Mouse (Mus musculus) hindbrain, embryonic 11.5 days (tissue): ENCODE measurements at regions not wholly inside any gene's neighbourhood (a gene's known extent, or its start where the extent isn't known, plus 50 kb on each side); places are given as distances from the start of the nearest gene placed in this dataset.
"Not testable (repeated sequence)": the region's sequence is repeated elsewhere in the genome, so short reads cannot be mapped to it uniquely, and the experiment has no call there.

Experiments used
- ATAC-seq: fragments of 200-750 bp; cut with Nextera tagmentation; 2 replicates; pipeline ENCODE4 v1.8.0; 2017; ENCODE audit warnings: mild to moderate bottlenecking, moderate TSS enrichment, moderate library complexity; ENCODE audit not compliant: low FRiP score
- DNase-seq: peaks from one replicate; pipeline ENCODE4 v3.0.0-alpha.2; 2015; ENCODE audit warnings: low spot score
- H3K27ac ChIP-seq: fragments of 300-500 bp; sonication (generic); 2 replicates; pipeline ENCODE4 v1.5.1; 2014; ENCODE audit warnings: mild to moderate bottlenecking, low read depth, low read length
- H3K27me3 ChIP-seq: fragments of 300-500 bp; sonication (generic); 2 replicates; pipeline ENCODE4 v1.6.1; 2014; ENCODE audit warnings: mild to moderate bottlenecking, low read length, moderate library complexity, mixed read lengths; ENCODE audit not compliant: control insufficient read depth, insufficient read depth
- H3K36me3 ChIP-seq: fragments of 300-500 bp; sonication (generic); 2 replicates; pipeline ENCODE4 v1.6.1; 2014; ENCODE audit warnings: mild to moderate bottlenecking, low read length, moderate library complexity, mixed read lengths; ENCODE audit not compliant: control insufficient read depth, insufficient read depth
- H3K4me1 ChIP-seq: fragments of 300-500 bp; sonication (generic); replicated peaks from 2 replicates; pipeline ENCODE4 v1.6.1; 2014; ENCODE audit warnings: low read length, mixed read lengths; ENCODE audit not compliant: control insufficient read depth, insufficient read depth
- H3K4me2 ChIP-seq: fragments of 300-500 bp; sonication (generic); replicated peaks from 2 replicates; pipeline ENCODE4 v1.6.1; 2014; ENCODE audit warnings: mild to moderate bottlenecking, low read depth, low read length
- H3K4me3 ChIP-seq: fragments of 300-500 bp; sonication (generic); 2 replicates; pipeline ENCODE4 v1.5.1; 2014; ENCODE audit warnings: low read depth, low read length
- H3K9ac ChIP-seq: fragments of 300-500 bp; sonication (generic); 2 replicates; pipeline ENCODE4 v1.6.1; 2014; ENCODE audit warnings: low read depth, low read length
- H3K9me3 ChIP-seq: fragments of 300-500 bp; sonication (generic); 2 replicates; pipeline ENCODE4 v1.6.1; 2016; ENCODE audit warnings: low read length; ENCODE audit not compliant: control insufficient read depth
- WGBS: fragments of 180-500 bp; shearing (Covaris S2); extraction: QIAGEN DNeasy Blood & Tissue Kit; methylation state at CpG from one replicate; pipeline ENCODE4 v1.1.7; 2014; 5-methylcytosine and 5-hydroxymethylcytosine counted together

DNA sequence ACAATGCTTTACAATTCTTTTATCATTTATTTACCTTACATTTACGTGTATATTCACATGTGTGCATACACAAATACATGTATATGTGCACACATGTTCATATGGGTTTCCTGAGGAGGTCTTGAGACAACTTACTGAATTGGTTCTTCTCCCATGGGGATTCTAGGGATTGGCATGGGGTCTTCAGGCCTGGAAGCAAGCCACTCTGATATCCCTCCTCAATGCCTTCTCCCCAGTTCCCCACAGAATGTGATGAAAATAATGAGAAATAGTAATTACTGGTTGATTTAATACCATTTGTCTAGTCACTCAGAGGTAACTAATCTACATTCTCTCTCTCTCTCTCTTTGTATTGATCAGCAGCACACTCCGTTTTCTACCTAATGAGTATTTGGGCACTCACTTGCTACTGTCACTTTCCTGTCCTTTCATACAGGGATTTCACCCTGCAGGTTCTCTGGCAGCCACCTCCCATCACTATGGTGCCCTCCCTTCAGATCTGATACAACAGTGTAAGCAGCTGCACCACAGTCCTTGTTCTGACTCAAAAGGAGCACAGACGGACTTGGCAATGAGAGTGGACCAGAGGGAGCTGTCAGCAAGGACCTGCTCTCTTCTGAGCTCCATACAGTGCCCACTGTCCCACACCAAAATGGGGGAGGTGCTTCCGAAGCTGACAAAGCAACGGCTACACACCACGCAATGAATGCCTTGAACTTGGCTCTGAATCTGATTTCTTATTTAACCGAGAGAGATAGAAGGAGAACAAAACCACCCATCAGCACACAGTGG lies 119.2 kb upstream of the Sec61g start:
- Histone ChIP-seq H3K36me3 (no peaks in the 10 kb centered on the region), H3K4me2 (no peak overlapping the region), H3K9me3 (no peaks in the 10 kb centered on the region), H3K27me3 (no peaks in the 10 kb centered on the region), H3K27ac (no peak overlapping the region), H3K4me3 (no peak overlapping the region), H3K4me1 (no peaks in the 10 kb centered on the region), H3K9ac (no peak overlapping the region)
- DNase-seq (no peak), ATAC-seq (no peak)
- WGBS = 75% methylated on average over 7 of the region's 7 CpGs

DNA sequence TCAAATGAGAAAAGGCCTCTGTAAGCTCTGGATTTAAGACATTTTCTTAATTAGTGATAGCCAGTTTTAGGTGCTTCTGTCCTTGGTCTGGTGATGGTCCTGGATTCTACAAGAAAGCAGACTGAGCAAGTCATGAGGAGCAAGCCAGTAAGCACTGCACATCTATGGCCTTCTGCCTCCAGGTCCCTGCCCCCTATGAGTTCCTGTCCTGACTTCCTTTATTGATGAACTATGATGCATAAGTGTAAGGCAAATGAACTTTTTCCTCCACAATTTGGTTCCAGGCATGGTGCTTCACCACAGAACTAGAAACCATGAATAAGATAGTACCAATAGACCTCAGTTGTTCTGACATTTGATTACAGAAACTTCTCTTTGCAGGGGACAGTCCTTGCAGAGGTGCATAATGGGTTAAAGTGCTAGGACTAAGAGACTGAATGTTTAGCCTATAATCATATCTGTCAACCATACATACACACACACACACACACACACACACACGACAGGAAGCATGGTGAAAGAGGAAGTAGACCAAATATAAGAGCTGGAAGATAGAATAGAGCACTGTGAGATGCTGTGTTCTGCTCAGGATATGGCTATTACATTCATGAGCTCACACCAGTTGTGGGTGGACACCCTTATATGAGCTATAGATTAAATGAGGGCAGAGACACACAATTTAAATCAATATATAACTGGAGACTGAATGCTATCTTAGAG lies 121.3 kb upstream of the Sec61g start:
- Histone ChIP-seq H3K9me3 (no peaks in the 10 kb centered on the region), H3K27ac (no peak overlapping the region), H3K4me2 (no peak overlapping the region), H3K36me3 (no peaks in the 10 kb centered on the region), H3K9ac (no peak overlapping the region), H3K27me3 (no peaks in the 10 kb centered on the region), H3K4me3 (no peak overlapping the region), H3K4me1 (no peaks in the 10 kb centered on the region)
- DNase-seq (no peak), ATAC-seq (no peak)
- WGBS = 48% methylated on average over 1 of the region's 1 CpGs

DNA sequence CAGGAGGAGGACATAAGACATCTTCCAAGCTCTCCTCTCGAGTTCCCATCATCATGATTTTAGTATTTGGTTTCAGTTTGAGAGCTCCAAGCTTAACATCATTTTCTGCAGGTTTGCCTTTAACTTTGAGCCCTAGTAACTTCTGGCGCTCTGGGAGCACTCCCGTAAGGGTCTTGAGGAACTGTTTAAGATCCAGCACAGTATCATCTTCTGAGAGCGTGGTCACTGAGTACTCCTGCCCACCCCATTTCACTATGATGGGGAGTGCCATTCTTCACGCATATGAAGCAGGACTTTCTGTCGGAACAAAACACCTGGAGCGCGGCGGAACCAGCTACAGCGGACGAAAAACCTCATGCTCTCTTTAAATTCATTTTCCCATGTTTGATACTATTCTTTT lies 116.2 kb upstream of the Egfr start:
- H3K4me1 ChIP-seq, H3K27ac ChIP-seq, H3K9ac ChIP-seq, H3K4me2 ChIP-seq, H3K27me3 ChIP-seq, DNase-seq, H3K4me3 ChIP-seq, H3K9me3 ChIP-seq, H3K36me3 ChIP-seq, ATAC-seq: not testable (repeated sequence)
- 94% methylated on average over 10 of the region's 11 CpGs for WGBS

DNA sequence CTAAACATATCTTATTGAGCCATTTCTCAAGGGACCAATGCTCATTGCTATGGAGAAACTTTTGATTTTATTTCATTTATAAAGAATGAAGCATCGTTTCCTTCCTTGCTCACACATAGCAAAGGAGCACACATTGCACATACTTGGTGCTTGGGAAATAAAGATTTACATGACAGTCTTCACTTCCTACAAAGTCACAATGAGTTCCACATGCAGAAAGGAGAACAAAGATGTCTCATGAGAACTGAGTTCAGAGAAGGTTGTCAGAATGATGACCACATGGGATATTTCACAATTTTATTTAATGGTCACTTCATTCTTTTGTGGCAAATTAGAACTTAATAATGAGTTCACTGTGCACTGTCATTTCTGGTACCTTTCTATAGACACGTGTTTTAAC lies 114.3 kb upstream of the Egfr start:
- Histone ChIP-seq H3K27ac (no peak overlapping the region), H3K36me3 (no peaks in the 10 kb centered on the region), H3K4me3 (no peak overlapping the region), H3K9me3 (no peaks in the 10 kb centered on the region), H3K27me3 (no peaks in the 10 kb centered on the region), H3K9ac (no peak overlapping the region), H3K4me2 (no peak overlapping the region), H3K4me1 (no peaks in the 10 kb centered on the region)
- DNase-seq (no peak), ATAC-seq (no peak)
- WGBS = 91% methylated on average over 2 of the region's 2 CpGs

DNA sequence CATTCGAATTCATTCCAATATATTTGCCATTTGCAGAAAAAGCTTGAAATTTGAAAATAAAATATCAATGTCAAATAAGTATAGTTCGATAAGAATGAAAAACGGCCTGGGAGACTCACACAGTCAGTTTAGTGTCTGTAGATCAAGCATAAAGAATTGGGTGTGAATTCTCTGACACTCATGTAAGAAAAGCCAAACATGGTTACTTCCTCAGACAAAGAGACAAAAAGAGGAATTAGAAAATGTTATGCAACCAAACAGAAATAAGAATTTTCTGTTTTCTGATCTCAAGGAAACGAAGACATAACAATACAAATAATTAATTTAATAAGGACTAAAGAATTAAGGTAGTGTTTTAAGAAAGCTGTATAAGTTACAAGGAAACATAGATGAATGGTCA lies 113.7 kb upstream of the Egfr start:
- H3K4me2 ChIP-seq = no peak overlapping the region
- H3K9ac ChIP-seq = no peak overlapping the region
- no peaks in the 10 kb centered on the region for H3K4me1 ChIP-seq
- H3K9me3 ChIP-seq = no peaks in the 10 kb centered on the region
- H3K36me3 ChIP-seq = no peaks in the 10 kb centered on the region
- no peak for DNase-seq
- H3K4me3 ChIP-seq = no peak overlapping the region
- ATAC-seq = no peak
- WGBS = 81% methylated on average over 4 of the region's 4 CpGs
- H3K27me3 ChIP-seq = no peaks in the 10 kb centered on the region
- no peak overlapping the region for H3K27ac ChIP-seq

DNA sequence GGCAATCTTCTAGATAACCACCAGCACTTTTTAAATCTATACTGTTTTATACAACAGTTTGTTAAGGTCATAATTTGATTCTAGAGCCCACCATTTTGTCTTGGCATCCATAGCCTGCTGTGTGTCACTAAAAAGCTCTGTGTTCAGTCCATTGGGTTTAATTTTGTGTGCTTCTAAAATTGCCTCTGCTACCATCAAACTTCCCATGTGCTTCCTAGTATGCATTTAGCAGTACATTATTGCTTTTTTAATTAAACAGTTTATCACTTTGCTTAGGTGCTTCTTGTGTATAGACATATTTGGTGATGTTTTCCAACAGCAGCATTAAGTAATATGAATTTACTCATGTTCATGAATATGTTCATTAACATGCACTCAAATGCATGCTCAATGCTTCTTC lies 102.4 kb upstream of the Egfr start:
- no peak for DNase-seq
- no peak overlapping the region for H3K9ac ChIP-seq
- H3K27ac ChIP-seq = no peak overlapping the region
- H3K4me1 ChIP-seq = no peaks in the 10 kb centered on the region
- H3K27me3 ChIP-seq = no peaks in the 10 kb centered on the region
- H3K4me3 ChIP-seq = no peak overlapping the region
- H3K36me3 ChIP-seq = no peaks in the 10 kb centered on the region
- no peaks in the 10 kb centered on the region for H3K9me3 ChIP-seq
- no peak for ATAC-seq
- H3K4me2 ChIP-seq = no peak overlapping the region

DNA sequence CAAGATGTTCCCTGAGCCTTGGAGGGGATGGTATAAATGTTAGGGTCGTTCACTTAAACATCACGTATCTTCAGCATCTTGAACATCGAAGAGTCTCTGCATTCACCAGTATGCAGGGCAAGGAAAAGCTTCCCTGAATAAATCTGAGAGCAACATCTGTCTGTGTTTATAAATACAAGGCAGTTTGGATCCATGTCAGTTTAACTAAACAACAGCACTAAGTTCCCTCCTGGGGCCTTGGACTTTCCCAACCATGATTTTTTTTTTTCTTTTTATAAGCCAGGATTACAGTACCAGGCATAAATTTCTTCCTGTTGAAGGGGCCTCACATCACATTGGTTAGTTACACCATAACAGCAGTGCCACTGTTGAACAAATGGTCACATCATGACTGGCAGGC lies 88.2 kb upstream of the Egfr start:
- no peaks in the 10 kb centered on the region for H3K9me3 ChIP-seq
- no peak overlapping the region for H3K27ac ChIP-seq
- ATAC-seq (no peak), DNase-seq (no peak)
- H3K4me2 ChIP-seq = no peak overlapping the region
- no peaks in the 10 kb centered on the region for H3K27me3 ChIP-seq
- H3K36me3 ChIP-seq = no peaks in the 10 kb centered on the region
- H3K4me3 ChIP-seq = no peak overlapping the region
- 96% methylated on average over 3 of the region's 3 CpGs for WGBS
- H3K9ac ChIP-seq = no peak overlapping the region
- no peaks in the 10 kb centered on the region for H3K4me1 ChIP-seq

DNA sequence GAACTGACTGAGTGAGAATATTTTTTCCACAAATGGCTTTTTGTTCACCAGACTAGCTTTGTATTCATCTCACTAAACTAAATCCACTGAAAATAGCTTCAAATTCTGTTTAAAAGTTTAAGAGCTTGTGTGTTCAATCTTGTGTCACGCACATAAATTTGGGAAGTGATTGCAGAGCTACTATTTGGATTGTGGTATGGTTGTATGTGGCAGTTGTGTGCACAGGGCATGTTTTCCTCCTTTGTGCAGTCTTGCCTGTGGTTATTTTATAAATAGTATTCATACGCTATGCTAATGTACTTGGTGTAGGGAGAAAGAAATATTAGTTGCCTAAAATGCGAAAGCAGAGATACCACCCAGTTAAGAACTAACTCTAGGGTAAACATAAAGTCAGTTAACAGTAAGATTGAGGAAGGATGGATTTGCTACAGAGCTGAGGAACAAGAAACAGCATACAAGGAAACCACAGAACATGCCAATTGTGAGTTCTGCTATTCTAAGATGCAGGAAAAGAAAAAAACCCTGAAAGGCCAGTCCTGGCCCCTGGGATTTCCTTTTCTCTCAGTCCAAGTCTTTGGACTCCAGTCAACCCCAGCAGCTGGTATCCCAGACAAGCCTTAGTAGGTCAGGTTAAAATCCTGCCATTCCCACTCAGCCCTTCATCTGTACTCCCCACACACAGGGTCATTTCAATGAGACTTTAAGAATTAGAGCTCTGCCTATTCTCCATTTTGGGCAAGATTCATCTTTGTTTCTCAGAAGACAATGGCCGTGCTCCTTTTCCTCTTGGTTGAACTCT lies 82.4 kb upstream of the Egfr start:
- Histone ChIP-seq H3K4me2 (no peak overlapping the region), H3K27me3 (no peaks in the 10 kb centered on the region), H3K4me1 (no peaks in the 10 kb centered on the region), H3K36me3 (no peaks in the 10 kb centered on the region), H3K9ac (no peak overlapping the region), H3K4me3 (no peak overlapping the region), H3K9me3 (no peaks in the 10 kb centered on the region), H3K27ac (no peak overlapping the region)
- DNase-seq (no peak), ATAC-seq (no peak)
- WGBS = 95% methylated on average over 4 of the region's 4 CpGs
